Mouse (Mus musculus): ENCODE measurements around the gene Iqschfp. TPM values are rescaled to one million over a fixed set of nuclear protein-coding genes. Genes with fewer than 3 reads are reported as not detected.

Iqschfp gene
- polyA plus RNA-seq, 2 experiments from 2014 or later = not detected

GRCm38 (mm10) chr3:68576948-68577347 lies 684.9 kb downstream of the Iqschfp start:
- ATAC-seq = no peak

- ATAC-seq = no peak
These were observed 689.6 kb downstream of the Iqschfp start for GRCm38 (mm10) chr3:68581591-68581990.

- ATAC-seq = no peak
These were observed 690.2 kb downstream of the Iqschfp start for GRCm38 (mm10) chr3:68582103-68582740.

GRCm38 (mm10) chr3:68583031-68583693 lies 691.1 kb downstream of the Iqschfp start:
- ATAC-seq = no peak

- no peak for ATAC-seq
These were observed 691.9 kb downstream of the Iqschfp start for GRCm38 (mm10) chr3:68583771-68584511.

GRCm38 (mm10) chr3:68585213-68585612 lies 693.2 kb downstream of the Iqschfp start:
- no peak for ATAC-seq

GRCm38 (mm10) chr3:68586646-68587064 lies 694.6 kb downstream of the Iqschfp start:
- ATAC-seq = no peak

- ATAC-seq = no peak
These were observed 695.7 kb downstream of the Iqschfp start for GRCm38 (mm10) chr3:68587567-68588245.

GRCm38 (mm10) chr3:68589220-68589840 lies 697.3 kb downstream of the Iqschfp start:
- no peak for ATAC-seq

- no peak for ATAC-seq
These were observed 698.4 kb downstream of the Iqschfp start for GRCm38 (mm10) chr3:68590436-68590835.

GRCm38 (mm10) chr3:68592575-68592974 lies 700.5 kb downstream of the Iqschfp start:
- ATAC-seq = no peak

GRCm38 (mm10) chr3:68593073-68593867 lies 701.2 kb downstream of the Iqschfp start:
- ATAC-seq = no peak

GRCm38 (mm10) chr3:68595316-68595925 lies 703.4 kb downstream of the Iqschfp start:
- ATAC-seq = no peak

- ATAC-seq = no peak
These were observed 704.9 kb downstream of the Iqschfp start for GRCm38 (mm10) chr3:68596938-68597337.

GRCm38 (mm10) chr3:68602891-68603290 lies 710.9 kb downstream of the Iqschfp start:
- no peak for ATAC-seq

- ATAC-seq = no peak
These were observed 712.4 kb downstream of the Iqschfp start for GRCm38 (mm10) chr3:68604467-68604866.

GRCm38 (mm10) chr3:68604962-68605361 lies 712.9 kb downstream of the Iqschfp start:
- ATAC-seq = no peak

GRCm38 (mm10) chr3:68605942-68606603 lies 714.0 kb downstream of the Iqschfp start:
- ATAC-seq = no peak

GRCm38 (mm10) chr3:68606730-68607129 lies 714.7 kb downstream of the Iqschfp start:
- no peak for ATAC-seq

- ATAC-seq = no peak
These were observed 715.3 kb downstream of the Iqschfp start for GRCm38 (mm10) chr3:68607336-68607735.
